Mouse (Mus musculus) neutrophil, adult 83 days (primary cell): ENCODE data around the gene Myh3. TPM values are rescaled to one million over a fixed set of nuclear protein-coding genes. Genes with fewer than 3 reads are reported as not detected.

ENCODE experiments used
- total RNA-seq, 2 experiments: library from RNA; stranded (reverse); gene quantifications; one replicate each; pipeline ENCODE4 v1.2.4; 2023

Gene Myh3
- not detected for total RNA-seq

GRCm38 (mm10) chr11:67078000-67078399 lies at the start of gene Myh3:
Myh3 (plus strand) TSS chr11:67078300.

DNA sequence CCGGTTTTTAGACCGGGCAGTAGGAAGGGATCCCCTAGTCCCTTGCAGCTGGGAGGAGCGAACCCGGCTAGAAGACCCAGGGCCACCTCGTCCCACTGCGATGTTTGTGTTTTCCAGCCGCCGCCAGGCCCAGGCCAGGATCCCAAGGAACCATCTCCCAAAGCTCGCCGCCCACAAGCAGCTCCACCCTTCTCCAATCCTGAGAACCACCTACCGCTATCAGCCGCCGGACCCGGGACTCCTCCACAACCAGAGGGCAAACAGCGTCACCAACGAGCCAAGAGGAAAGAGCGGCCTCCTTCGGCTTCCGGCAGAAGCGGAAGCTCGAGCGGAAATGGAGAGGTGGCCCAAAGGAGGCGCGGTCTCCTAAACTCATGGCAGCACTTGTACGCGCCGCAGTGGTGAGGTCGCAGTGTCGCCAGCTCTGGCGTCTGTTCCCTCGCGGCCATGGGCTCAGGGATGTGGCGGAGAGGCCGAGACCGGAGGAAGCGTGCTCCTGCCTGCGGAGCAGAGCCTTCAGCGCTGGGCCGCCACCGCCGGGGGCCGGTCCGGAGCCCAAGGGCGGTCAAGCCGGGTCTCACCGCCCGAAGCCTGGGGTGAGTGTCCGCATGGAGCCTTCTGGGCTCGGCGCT lies 25.7 kb upstream of the Myh3 start, which contains the start of the genes Adprm and Sco1:
Gene Adprm (minus strand): TSS at position 274 of the 632 bp plus-strand sequence.
Gene Sco1 (plus strand): TSS at position 350 of the 632 bp plus-strand sequence.

Other genes starting within 250 kb of the Myh3 start
- not detected for gene Pirt, start 166.3 kb upstream of the Myh3 start, total RNA-seq
- not detected for gene Tmem238l, start 121.7 kb upstream of the Myh3 start, total RNA-seq
- gene Tmem220, start 53.1 kb upstream of the Myh3 start, total RNA-seq = 1 to 10 TPM; 1.1 to 1.6 TPM
- 10 to 100 TPM; 22.6 TPM for gene Adprm, start 25.7 kb upstream of the Myh3 start, total RNA-seq
- gene Sco1, start 25.6 kb upstream of the Myh3 start, total RNA-seq = 1 to 10 TPM; 4.9 to 5.8 TPM
- gene Myh2, start 92.7 kb downstream of the Myh3 start, total RNA-seq = under 1 TPM; 0.07 to 0.09 TPM
- not detected for gene Myh1, start 121.8 kb downstream of the Myh3 start, total RNA-seq
- gene Myh4, start 159.7 kb downstream of the Myh3 start, total RNA-seq = under 1 TPM in 1 of 2 experiments, not detected in 1; 0.07 TPM
- not detected for gene Myh8, start 198.8 kb downstream of the Myh3 start, total RNA-seq
- gene Myh13, start 243.4 kb downstream of the Myh3 start, total RNA-seq = not detected